In genomic region chr9:71288738-71289137, GRCm38 (mm10) we compare ENCODE assay signal across 10 mouse cellular contexts.
"Had no signal": no experiment of that assay in that cellular context is flagged by ENCODE, and none has a peak within 500 bp of the region (broad histone marks: within the 10 kb centered on the region; RNA-seq: fewer than 3 reads in every experiment).

No protein-coding gene starts in this region.

- DNase-seq: kidney, postnatal 10 days; kidney, postnatal 36 days; layer of hippocampus, postnatal 36 days; liver, embryonic 13.5 days; lung, embryonic 14.5 days; midbrain, embryonic 14.5 days; thymus, adult 18-20 months; thymus, postnatal 36 days had no signal

- H3K27me3 ChIP-seq: kidney, embryonic 15.5 days; liver, embryonic 13.5 days had no signal

- ATAC-seq: lung, postnatal 0 days had no signal
